Mouse (Mus musculus): ENCODE measurements around the gene Ripor2. TPM values are rescaled to one million over a fixed set of nuclear protein-coding genes. Genes with fewer than 3 reads are reported as not detected.

Gene Ripor2
- total and polyA plus RNA-seq, 3 experiments = 8.6 to 10.9 (median 9.3) TPM

DNA sequence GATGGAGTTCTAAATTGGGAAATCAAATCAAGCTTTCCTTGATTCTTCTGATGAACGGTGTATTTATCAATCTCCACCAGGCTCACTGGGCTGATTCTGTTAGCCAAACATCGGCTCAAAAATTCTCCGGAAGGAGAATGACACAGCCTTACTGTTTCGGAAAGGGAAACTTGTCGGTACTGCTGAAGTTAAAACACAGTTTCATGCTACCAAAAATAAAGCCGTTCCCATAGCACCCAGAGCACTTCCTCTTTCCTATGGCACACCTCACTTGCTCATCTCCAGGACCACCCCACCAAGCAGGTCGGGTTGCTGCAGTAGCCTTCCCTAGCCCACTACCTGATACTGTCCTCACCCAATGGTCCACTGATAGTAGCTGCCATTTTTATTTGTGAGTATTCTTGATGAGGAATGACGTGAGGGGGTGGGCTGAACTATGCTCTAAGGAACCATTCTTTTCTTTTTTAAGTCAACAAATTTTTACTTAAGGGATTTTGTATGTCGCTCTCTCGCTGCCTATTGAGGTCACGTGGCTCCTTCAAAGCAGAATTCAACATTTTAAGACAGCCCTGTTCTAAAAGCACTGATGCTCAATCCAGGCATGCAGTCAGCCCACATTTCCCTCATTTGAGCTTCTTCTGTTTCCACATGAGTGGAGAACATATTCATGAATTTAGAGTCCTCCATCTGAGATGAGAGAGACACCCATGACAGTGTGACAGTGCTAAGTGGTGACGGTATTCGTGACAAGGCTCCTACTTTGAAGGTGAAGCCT is 52.5 kb downstream of the Ripor2 start:
- TF ChIP-seq EP300 (IDR thresholded peaks at IDR 0.05; ENCODE audit: low read length) (peak; percentile 81), ELF1 (IDR thresholded peaks at IDR 0.05; ENCODE audit: low read depth, low read length) (peak; percentile 58; the same call in 1 of the 2 replicates), HCFC1 (IDR thresholded peaks at IDR 0.05; ENCODE audit: low read depth, low read length) (no peak; the same call in 1 of the 2 replicates), IRF4 (IDR thresholded peaks at IDR 0.05; ENCODE audit: low read depth, low read length) (peak; percentile 87), CTCF (conservative IDR thresholded peaks at IDR 0.05 in 1 of 2, IDR thresholded peaks at IDR 0.05 in 1 of 2; ENCODE audit: low read depth in 2 of 2, low read length in 2 of 2) (no peak), E2F4 (IDR thresholded peaks at IDR 0.05; ENCODE audit: insufficient replicate concordance, low read depth, low read length) (no peak), UBTF (IDR thresholded peaks at IDR 0.05; ENCODE audit: low read depth, low read length) (no peak), MEF2A (IDR thresholded peaks at IDR 0.05; ENCODE audit: borderline replicate concordance, low read depth, low read length) (peak; percentile 98), RAD21 (IDR thresholded peaks at IDR 0.05; ENCODE audit: low read depth, low read length) (no peak; the same call in none of the 2 replicates), SIN3A (IDR thresholded peaks at IDR 0.05; ENCODE audit: low read length) (0 out of 2 replicates have a peak, but pooled peaks have one; percentile 15), ETS1 (conservative IDR thresholded peaks at IDR 0.05; ENCODE audit: low read depth, low read length) (peak; percentile 71), BHLHE40 (IDR thresholded peaks at IDR 0.05; ENCODE audit: low read depth, low read length) (peak; percentile 53; the same call in 1 of the 2 replicates), MYC (IDR thresholded peaks at IDR 0.05; ENCODE audit: low read depth, low read length) (no peak), JUND (conservative IDR thresholded peaks at IDR 0.05; ENCODE audit: low read depth, low read length) (0 out of 2 replicates have a peak, but pooled peaks have one; percentile 55), MXI1 (IDR thresholded peaks at IDR 0.05; ENCODE audit: low read depth, low read length) (peak; percentile 61; the same call in 1 of the 2 replicates), MAFK (IDR thresholded peaks at IDR 0.05; ENCODE audit: insufficient replicate concordance, low read length) (no peak), NRF1 (IDR thresholded peaks at IDR 0.05; ENCODE audit: low read depth, low read length) (no peak), TBP (conservative IDR thresholded peaks at IDR 0.05; ENCODE audit: low read depth, low read length) (no peak), NELFE (IDR thresholded peaks at IDR 0.05; ENCODE audit: low read depth, low read length) (no peak), ZC3H11A (IDR thresholded peaks at IDR 0.05; ENCODE audit: low read depth, low read length) (no peak), MAZ (IDR thresholded peaks at IDR 0.05; ENCODE audit: low read depth, low read length) (no peak), JUN (IDR thresholded peaks at IDR 0.05; ENCODE audit: insufficient read depth, low read depth, low read length) (peak; percentile 49), KAT2A (IDR thresholded peaks at IDR 0.05; ENCODE audit: insufficient replicate concordance, low read length) (no peak)
- dilution Hi-C loops (cut with MboI; ENCODE audit: extremely low pct_ligation_motif_present, extremely low pct_unique_long_range_greater_than_20kb, low sequenced_read_pairs) = no loop called here
- no peak overlapping the region for H3K27ac ChIP-seq (ENCODE audit: insufficient read depth, low read depth)
- H3K4me3 ChIP-seq (replicated peaks in 1 of 3; ENCODE audit: low read depth in 2 of 3, low read length in 2 of 3, poor library complexity in 1 of 3) = no peak overlapping the region
- H3K9ac ChIP-seq (ENCODE audit: insufficient read depth, low read depth) = peak overlapping the region; percentile 10
- peaks cover 10% of the 10 kb centered on the region for H3K9me3 ChIP-seq (replicated peaks; ENCODE audit: low read length)
- in situ Hi-C loops (cut with MboI; ENCODE audit: low pct_ligation_motif_present, low pct_unique_long_range_greater_than_20kb, low sequenced_read_pairs) = no loop called here
- no peaks in the 10 kb centered on the region; the same call in 1 of the 2 replicates for H3K79me2 ChIP-seq (replicated peaks; ENCODE audit: control insufficient read depth, extremely low read depth, insufficient read depth, poor library complexity, severe bottlenecking)
- no peaks in the 10 kb centered on the region for H3K27me3 ChIP-seq (replicated peaks)
- DNase-seq (ENCODE audit: extremely low read depth) = peak; percentile 86
- H3K4me2 ChIP-seq (ENCODE audit: insufficient read depth, low read depth, poor library complexity, severe bottlenecking) = peak overlapping the region; percentile 91
- peaks cover 0 to 29% of the 10 kb centered on the region in 2 experiments for H3K36me3 ChIP-seq (replicated peaks in 1 of 2; ENCODE audit: control insufficient read depth in 1 of 2, insufficient read depth in 1 of 2, low read length in 1 of 2)
- H3K4me1 ChIP-seq (ENCODE audit: control insufficient read depth in 1 of 2, insufficient read depth in 2 of 2) = peaks cover 33 to 83% of the 10 kb centered on the region in 2 experiments
